Mouse (Mus musculus): ENCODE data around the gene Shank3. TPM values are rescaled to one million over a fixed set of nuclear protein-coding genes. Genes with fewer than 3 reads are reported as not detected.

Shank3 gene
- under 1 TPM in 1 of 2 experiments, not detected in 1; 0.49 TPM for polyA plus RNA-seq (2017; shearing (Covaris generic))

GRCm38 (mm10) chr15:89498961-89499688 lies at the start of gene Shank3:
Shank3 (plus strand) TSS chr15:89499623.

DNA sequence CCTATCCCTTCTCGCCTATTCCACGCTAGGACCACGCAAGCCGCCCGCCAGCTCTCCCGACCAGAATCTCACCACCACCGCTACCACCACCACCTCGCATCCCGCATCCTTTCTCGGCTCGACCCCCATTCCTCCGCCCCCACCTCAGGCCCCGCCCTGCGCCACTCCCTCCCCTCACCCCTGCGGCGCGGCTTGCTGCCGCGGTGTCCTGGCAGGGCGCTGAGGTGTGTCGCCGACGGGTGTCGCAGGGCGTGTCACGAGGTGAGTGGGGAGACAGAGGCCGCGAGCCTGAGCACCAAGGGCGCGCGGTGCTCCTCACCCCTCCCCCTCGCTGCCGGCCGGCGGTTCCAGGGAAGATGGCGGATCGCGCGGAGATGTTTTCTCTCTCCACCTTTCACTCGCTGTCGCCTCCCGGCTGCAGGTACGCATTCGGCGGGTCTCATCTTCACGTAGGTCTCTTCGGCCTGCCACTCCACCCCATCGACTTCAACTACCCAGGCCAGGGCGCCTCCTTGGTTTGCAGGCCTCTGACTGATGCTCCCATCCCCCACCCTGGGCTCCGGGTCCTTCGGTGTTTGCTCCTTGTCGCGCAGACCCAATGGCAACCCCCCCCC lies 45.5 kb upstream of the Shank3 start, which contains the start of gene Mapk8ip2:
Mapk8ip2 (plus strand) TSS at position 49 of the 614 bp plus-strand sequence.

DNA sequence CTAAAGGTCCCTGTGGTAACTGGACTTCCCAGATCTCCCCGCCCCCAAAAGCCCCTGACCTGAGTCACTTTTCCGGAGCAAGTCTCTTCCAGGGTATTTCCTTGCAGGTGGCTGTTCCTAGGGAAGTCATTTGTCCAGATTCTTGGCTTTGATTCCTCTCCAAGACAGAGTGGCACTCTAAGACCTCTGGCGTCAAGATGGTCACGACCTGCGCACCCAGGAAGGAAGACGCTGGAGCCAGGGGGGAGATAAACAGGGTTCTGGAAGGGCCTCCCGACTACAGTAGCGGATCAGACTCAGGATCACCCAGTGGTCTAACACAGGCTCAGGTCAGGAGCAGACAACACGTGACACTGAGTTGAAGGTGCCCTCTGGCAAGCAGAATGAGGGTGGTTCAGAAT lies 22.3 kb upstream of the Shank3 start, which contains the start of gene Arsa:
Arsa (minus strand) TSS at position 335 of the 401 bp plus-strand sequence.

DNA sequence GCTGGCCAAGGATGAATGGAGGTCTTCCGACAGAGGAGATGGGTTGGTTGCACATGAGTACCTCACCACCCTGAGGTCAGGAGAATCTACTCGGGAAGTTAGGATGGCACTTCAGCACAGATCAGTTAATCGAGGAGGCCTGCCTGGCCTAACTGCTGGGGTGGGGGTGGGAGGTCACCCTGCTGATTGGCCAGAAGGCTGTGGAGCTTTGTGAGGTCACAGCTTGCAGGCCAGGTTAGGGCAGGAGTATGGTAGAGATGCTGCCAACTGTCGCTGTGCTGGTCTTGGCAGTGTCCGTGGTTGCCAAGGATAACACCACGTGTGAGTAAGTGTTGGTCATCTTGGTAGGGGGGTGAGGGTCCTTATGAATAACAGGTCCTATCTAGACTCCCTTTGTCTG lies 68.7 kb downstream of the Shank3 start, which contains the start of gene Acr:
Acr (plus strand) TSS at position 213 of the 400 bp plus-strand sequence.

GRCm38 (mm10) chr15:89591723-89592455 lies 92.5 kb downstream of the Shank3 start, which contains the start of gene Rabl2:
Rabl2 (minus strand) TSS chr15:89591923.

Other genes with a start within 250 kb of the Shank3 start
- 100 to 1,000 TPM; 129 to 163 TPM for gene Sbf1, start 184.3 kb upstream of the Shank3 start, polyA plus RNA-seq (2017; shearing (Covaris generic))
- not detected for gene Adm2, start 176.9 kb upstream of the Shank3 start, polyA plus RNA-seq (2017; shearing (Covaris generic))
- gene Miox, start 165.2 kb upstream of the Shank3 start, polyA plus RNA-seq (2017; shearing (Covaris generic)), result 1 to 10 TPM in 1 of 2 experiments, not detected in 1; 1.0 TPM
- 10 to 100 TPM; 42.1 to 65.9 TPM for gene Lmf2, start 144.0 kb upstream of the Shank3 start, polyA plus RNA-seq (2017; shearing (Covaris generic))
- 100 to 1,000 TPM; 146 to 155 TPM for gene Ncaph2, start 143.9 kb upstream of the Shank3 start, polyA plus RNA-seq (2017; shearing (Covaris generic))
- gene Sco2, start 125.8 kb upstream of the Shank3 start, polyA plus RNA-seq (2017; shearing (Covaris generic)), result 1 to 10 TPM; 8.1 to 8.4 TPM
- 1 to 10 TPM in 1 of 2 experiments, under 1 TPM in 1; 0.50 to 1.5 TPM for gene Tymp, start 122.6 kb upstream of the Shank3 start, polyA plus RNA-seq (2017; shearing (Covaris generic))
- 1 to 10 TPM in 1 of 2 experiments, under 1 TPM in 1; 0.93 to 1.6 TPM for gene Odf3b, start 120.3 kb upstream of the Shank3 start, polyA plus RNA-seq (2017; shearing (Covaris generic))
- gene Klhdc7b, start 114.7 kb upstream of the Shank3 start, polyA plus RNA-seq (2017; shearing (Covaris generic)), result under 1 TPM in 1 of 2 experiments, not detected in 1; 0.18 TPM
- under 1 TPM in 1 of 2 experiments, not detected in 1; 0.64 TPM for gene Syce3, start 89.1 kb upstream of the Shank3 start, polyA plus RNA-seq (2017; shearing (Covaris generic))
- under 1 TPM; 0.16 to 0.29 TPM for gene Cpt1b, start 73.8 kb upstream of the Shank3 start, polyA plus RNA-seq (2017; shearing (Covaris generic))
- gene C730034F03Rik, start 70.0 kb upstream of the Shank3 start, polyA plus RNA-seq (2017; shearing (Covaris generic)), result 1 to 10 TPM; 5.8 to 7.9 TPM
- gene Gm44502, start 69.9 kb upstream of the Shank3 start, polyA plus RNA-seq (2017; shearing (Covaris generic)), result under 1 TPM in 1 of 2 experiments, not detected in 1; 0.20 TPM
- 10 to 100 TPM; 93.2 to 94.4 TPM for gene Chkb, start 69.7 kb upstream of the Shank3 start, polyA plus RNA-seq (2017; shearing (Covaris generic))
- gene Mapk8ip2, start 45.7 kb upstream of the Shank3 start, polyA plus RNA-seq (2017; shearing (Covaris generic)), result under 1 TPM; 0.11 to 0.21 TPM
- gene Arsa, start 22.2 kb upstream of the Shank3 start, polyA plus RNA-seq (2017; shearing (Covaris generic)), result 10 to 100 TPM in 1 of 2 experiments, 1 to 10 TPM in 1; 9.6 to 18.0 TPM
- gene Acr, start 68.7 kb downstream of the Shank3 start, polyA plus RNA-seq (2017; shearing (Covaris generic)), result not detected
- under 1 TPM; 0.74 to 0.81 TPM for gene Rabl2, start 92.3 kb downstream of the Shank3 start, polyA plus RNA-seq (2017; shearing (Covaris generic))